ENCODE assay signal across 21 mouse cellular contexts in genomic region chr11:75878460-75878859, GRCm38 (mm10). TPM values are rescaled to one million over a fixed set of nuclear protein-coding genes. Genes with fewer than 3 reads are reported as not detected.
DNase-seq lines count a peak whose midpoint lies in the region; TF ChIP-seq lines count a peak whose summit lies in the region.
"Had no signal": no experiment of that assay in that cellular context is flagged by ENCODE, and none has a peak within 500 bp of the region (broad histone marks: within the 10 kb centered on the region; RNA-seq: fewer than 3 reads in every experiment).

No protein-coding gene starts in this region.

- no peak overlapping the region for H3K4me3 ChIP-seq in heart, embryonic 10.5 days
- H3K4me3 ChIP-seq in CH12.LX (replicated peaks in 1 of 3; ENCODE audit: low read depth in 2 of 3, low read length in 2 of 3, poor library complexity in 1 of 3), result no peak overlapping the region
- H3K4me3 ChIP-seq: embryonic facial prominence, embryonic 13.5 days; embryonic facial prominence, embryonic 15.5 days; erythroblast, embryonic 14.5 days; forebrain, embryonic 10.5 days; forebrain, embryonic 12.5 days had no signal

- TF ChIP-seq POLR2A in CH12.LX (IDR thresholded peaks at IDR 0.05; ENCODE audit: low read depth, low read length), result no peak

- H3K79me2 ChIP-seq in CH12.LX (replicated peaks; ENCODE audit: control insufficient read depth, extremely low read depth, insufficient read depth, poor library complexity, severe bottlenecking), result no peaks in the 10 kb centered on the region

- TF ChIP-seq EP300 in CH12.LX (IDR thresholded peaks at IDR 0.05; ENCODE audit: low read length), result no peak

- no peak overlapping the region for H3K4me2 ChIP-seq in CH12.LX (ENCODE audit: insufficient read depth, low read depth, poor library complexity, severe bottlenecking)
- H3K4me2 ChIP-seq: embryonic facial prominence, embryonic 13.5 days; embryonic facial prominence, embryonic 15.5 days; forebrain, embryonic 12.5 days had no signal

- no peaks in the 10 kb centered on the region for H3K36me3 ChIP-seq in heart, embryonic 10.5 days
- no peaks in the 10 kb centered on the region for H3K36me3 ChIP-seq in CH12.LX (replicated peaks in 1 of 2; ENCODE audit: control insufficient read depth in 1 of 2, insufficient read depth in 1 of 2, low read length in 1 of 2)
- no peaks in the 10 kb centered on the region for H3K36me3 ChIP-seq in splenic B cell, adult 2 months (ENCODE audit: control insufficient read depth, insufficient read depth, low read length, poor library complexity, severe bottlenecking)
- H3K36me3 ChIP-seq: embryonic facial prominence, embryonic 13.5 days; embryonic facial prominence, embryonic 15.5 days; forebrain, embryonic 10.5 days; forebrain, embryonic 12.5 days had no signal

- TF ChIP-seq CTCF in CH12.LX (conservative IDR thresholded peaks at IDR 0.05 in 1 of 2, IDR thresholded peaks at IDR 0.05 in 1 of 2; ENCODE audit: low read depth in 2 of 2, low read length in 2 of 2), result no peak

- WGBS in heart, embryonic 10.5 days, result 78% methylated on average over 8 of the region's 8 CpGs

- in situ Hi-C loops in CH12.LX (cut with MboI; ENCODE audit: low pct_ligation_motif_present, low pct_unique_long_range_greater_than_20kb, low sequenced_read_pairs), result no loop called here

- H3K4me1 ChIP-seq in heart, embryonic 10.5 days, result peaks cover 40% of the 10 kb centered on the region
- peaks cover 12 to 40% of the 10 kb centered on the region in 2 experiments for H3K4me1 ChIP-seq in CH12.LX (ENCODE audit: control insufficient read depth in 1 of 2, insufficient read depth in 2 of 2)

- H3K27me3 ChIP-seq in heart, embryonic 10.5 days (ENCODE audit: insufficient read depth, poor library complexity, severe bottlenecking), result peaks cover 16% of the 10 kb centered on the region
- H3K27me3 ChIP-seq in CH12.LX (replicated peaks), result no peaks in the 10 kb centered on the region
- no peaks in the 10 kb centered on the region for H3K27me3 ChIP-seq in splenic B cell, adult 2 months (ENCODE audit: control insufficient read depth, insufficient read depth, low read length, poor library complexity, severe bottlenecking)
- H3K27me3 ChIP-seq: embryonic facial prominence, embryonic 15.5 days; forebrain, embryonic 12.5 days had no signal

- no peak overlapping the region for H3K9ac ChIP-seq in CH12.LX (ENCODE audit: insufficient read depth, low read depth)
- H3K9ac ChIP-seq: embryonic facial prominence, embryonic 13.5 days; embryonic facial prominence, embryonic 15.5 days; forebrain, embryonic 12.5 days had no signal

- H3K9me3 ChIP-seq in heart, embryonic 10.5 days, result no peaks in the 10 kb centered on the region
- H3K9me3 ChIP-seq in CH12.LX (replicated peaks; ENCODE audit: low read length), result no peaks in the 10 kb centered on the region
- H3K9me3 ChIP-seq: embryonic facial prominence, embryonic 13.5 days; embryonic facial prominence, embryonic 15.5 days; forebrain, embryonic 10.5 days; forebrain, embryonic 12.5 days had no signal

- 0 out of 2 replicates have a peak overlapping the region, but pooled peaks have one; percentile 6 for H3K27ac ChIP-seq in heart, embryonic 10.5 days
- H3K27ac ChIP-seq in CH12.LX (ENCODE audit: insufficient read depth, low read depth), result no peak overlapping the region
- H3K27ac ChIP-seq: embryonic facial prominence, embryonic 13.5 days; embryonic facial prominence, embryonic 15.5 days; forebrain, embryonic 10.5 days; forebrain, embryonic 12.5 days had no signal

- no peak for TF ChIP-seq RAD21 in CH12.LX (IDR thresholded peaks at IDR 0.05; ENCODE audit: low read depth, low read length)

- dilution Hi-C loops in CH12.LX (cut with MboI; ENCODE audit: extremely low pct_ligation_motif_present, extremely low pct_unique_long_range_greater_than_20kb, low sequenced_read_pairs), result no loop called here

- DNase-seq in heart, embryonic 10.5 days (ENCODE audit: low spot score), result no peak
- no peak for DNase-seq in heart, adult 11 months
- peak; percentile 38 for DNase-seq in CH12.LX (ENCODE audit: extremely low read depth)
- peak; percentile 19 for DNase-seq in splenic B cell, adult 2 months (ENCODE audit: low read depth, low spot score)
- DNase-seq in spleen, postnatal 4 days (ENCODE audit: low spot score in 2 of 2), result no peak
- DNase-seq in adrenal gland, postnatal 10 days, result no peak
- DNase-seq: adrenal gland, adult 2 months; adrenal gland, postnatal 14 days; adrenal gland, postnatal 36 days; cerebellum, adult 11 months; cerebellum, adult 18-20 months; cerebellum, adult 8-10 months; cerebellum, adult 9-11 months; cerebellum, postnatal 14 days; cerebellum, postnatal 36 days; embryo, embryonic 11 days had no signal

TF ChIP-seq in CH12.LX, 34 proteins besides CTCF, POLR2A, EP300 and RAD21:
- TF ChIP-seq BHLHE40 (IDR thresholded peaks at IDR 0.05; ENCODE audit: low read depth, low read length) (peak; percentile 63), IRF4 (IDR thresholded peaks at IDR 0.05; ENCODE audit: low read depth, low read length) (no peak)
TF ChIP-seq in CH12.LX: peak in this region for 1.

RNA-seq across cellular contexts. Expression of gene Rph3al, which starts 59.8 kb away (rescaled TPM):
- polyA plus RNA-seq in heart, embryonic 10.5 days (2016; fragmentation: Nextera tagmentation; extraction: Ambion mirVana), result 3.9 and 4.1 TPM in 2 replicates
- 0.21 and 0.34 TPM in 2 replicates for total RNA-seq in CH12.LX (2012; rRNA removed)
- total RNA-seq in CH12.LX (2014; rRNA removed), result 0.16 TPM in 1 of 2 replicates, not detected in the other
- 0.39 and 0.55 TPM in 2 replicates for polyA plus RNA-seq in CH12.LX (2012; ENCODE audit: insufficient read length, low read depth)
- total RNA-seq in adrenal gland, postnatal 10 days (2021), result 10 to 100 TPM; 11.2 to 12.2 TPM
- polyA plus RNA-seq: erythroblast, embryonic 14.5 days had no signal

Comparison
In these comparisons a context has a peak if more than half of its experiments do, and no peak if none do; other contexts are left out.
1. DNase-seq: peak in CH12.LX (single experiment) and splenic B cell, adult 2 months (single experiment); none in heart, embryonic 10.5 days (single experiment), heart, adult 11 months (single experiment), spleen, postnatal 4 days (0 of 2) and adrenal gland, postnatal 10 days (single experiment).
2. RNA of gene Rph3al, which starts 59.8 kb away (total RNA-seq): 11.2 to 12.2 TPM in adrenal gland, postnatal 10 days; 0.16 to 0.34 TPM in CH12.LX; every median in the first group is over 4 times any median in the second.